Mouse (Mus musculus) layer of hippocampus, postnatal 36 days (tissue): ENCODE measurements around the gene Mov10l1. TPM values are rescaled to one million over a fixed set of nuclear protein-coding genes. Genes with fewer than 3 reads are reported as not detected.

Experiments used
- DNase-seq, 2 experiments: peaks; one replicate each; pipeline ENCODE4 v3.0.0; 2022
- total RNA-seq, 2 experiments: library from RNA; stranded (reverse); gene quantifications; 2 replicates each; pipeline ENCODE4 v1.2.3; 2021

The Mov10l1 gene
- total RNA-seq, 2 experiments from 2014 or later = not detected

DNA sequence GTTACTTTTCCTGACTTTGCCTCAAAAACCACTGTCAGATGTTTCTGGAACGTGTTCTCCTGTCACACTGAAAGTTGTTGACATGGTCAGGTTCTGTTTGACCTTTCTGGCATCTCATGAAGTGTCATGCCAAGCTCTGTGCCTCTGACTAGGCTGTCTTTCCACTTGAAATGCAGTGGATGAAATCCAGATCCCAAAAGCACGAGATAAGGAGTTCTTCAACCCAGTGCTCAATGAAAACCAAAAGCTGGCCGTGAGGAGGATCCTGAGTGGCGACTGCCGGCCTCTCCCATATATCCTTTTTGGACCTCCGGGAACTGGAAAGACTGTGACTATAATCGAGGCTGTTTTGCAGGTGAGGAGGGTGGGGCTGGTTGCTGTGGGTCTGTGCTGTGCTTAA lies 37.4 kb downstream of the Mov10l1 start:
- no peak for DNase-seq

DNA sequence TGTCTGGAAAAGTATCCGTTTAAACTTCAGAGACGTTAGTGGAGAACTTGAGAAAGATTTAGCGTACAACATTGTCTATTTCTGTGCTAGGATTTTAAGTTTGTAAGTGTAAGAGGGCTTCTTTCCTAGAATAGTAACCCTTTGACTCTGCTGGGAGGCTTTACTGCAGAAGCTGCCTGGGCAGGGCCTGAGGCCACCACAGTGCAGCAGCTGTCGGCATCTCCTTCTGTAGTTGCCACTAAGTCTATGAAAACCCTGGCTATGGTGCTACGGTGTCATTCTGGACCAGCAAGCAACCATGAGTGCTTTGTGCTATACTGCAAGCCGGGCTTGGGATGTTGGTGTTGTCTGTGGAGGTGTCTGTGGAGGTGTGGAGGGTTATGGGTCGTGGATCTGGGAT lies 37.8 kb downstream of the Mov10l1 start:
- DNase-seq = no peak

DNA sequence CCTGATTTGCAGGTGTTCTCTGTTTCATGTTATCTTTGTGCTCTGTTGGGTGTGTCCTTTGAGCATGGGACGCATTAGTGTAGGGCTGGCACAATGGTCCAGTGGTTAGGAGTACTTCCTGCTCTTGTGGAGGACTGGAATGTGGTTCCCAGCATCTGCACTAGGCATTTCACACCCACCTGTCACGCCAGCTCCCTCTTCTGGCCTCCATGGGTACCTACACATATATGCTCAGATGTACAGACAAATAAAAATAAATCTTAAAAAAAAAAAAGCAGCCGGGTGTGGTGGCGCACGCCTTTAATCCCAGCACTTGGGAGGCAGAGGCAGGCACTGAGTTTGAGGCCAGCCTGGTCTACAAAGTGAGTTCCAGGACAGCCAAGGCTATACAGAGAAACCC lies 61.7 kb downstream of the Mov10l1 start:
- no peak for DNase-seq

DNA sequence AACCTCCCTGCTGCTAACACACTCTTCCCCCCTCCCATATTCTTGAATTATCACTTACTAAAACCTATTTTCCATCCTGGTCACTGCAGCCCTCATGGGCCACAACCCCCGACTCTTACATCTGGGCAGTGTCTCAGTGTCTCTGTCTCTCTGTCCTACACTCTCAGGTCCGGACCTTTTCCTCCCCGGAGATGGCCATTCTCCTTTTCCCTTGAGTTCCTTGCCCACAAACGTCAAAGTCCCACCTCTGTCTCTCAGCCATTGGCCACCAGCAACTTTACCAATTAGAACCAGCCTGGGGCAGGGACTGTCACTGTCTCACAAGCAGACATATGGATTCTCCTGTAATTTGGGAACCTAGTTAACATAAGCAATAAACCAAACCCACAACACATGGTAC lies 63.6 kb downstream of the Mov10l1 start:
- DNase-seq = no peak

DNA sequence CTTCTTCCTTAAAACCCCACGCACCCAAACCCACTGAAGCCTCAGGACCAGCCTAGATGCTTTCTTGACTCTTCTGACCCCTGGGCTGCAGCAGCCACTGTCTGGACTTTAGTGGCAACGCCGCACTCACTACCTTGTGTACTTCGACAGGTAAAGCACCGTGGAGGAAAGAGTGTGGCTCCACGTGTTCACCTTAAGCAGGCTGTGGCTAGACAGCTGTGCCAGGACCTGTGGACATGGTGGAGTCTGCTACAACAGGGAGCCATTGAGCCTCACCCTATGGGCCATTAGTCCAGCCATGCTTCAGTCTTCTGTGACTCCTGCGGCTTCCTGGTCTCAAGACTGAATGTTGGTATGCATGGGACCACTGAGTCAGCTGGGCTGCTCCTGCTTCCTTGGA lies 72.0 kb downstream of the Mov10l1 start:
- DNase-seq = no peak

DNA sequence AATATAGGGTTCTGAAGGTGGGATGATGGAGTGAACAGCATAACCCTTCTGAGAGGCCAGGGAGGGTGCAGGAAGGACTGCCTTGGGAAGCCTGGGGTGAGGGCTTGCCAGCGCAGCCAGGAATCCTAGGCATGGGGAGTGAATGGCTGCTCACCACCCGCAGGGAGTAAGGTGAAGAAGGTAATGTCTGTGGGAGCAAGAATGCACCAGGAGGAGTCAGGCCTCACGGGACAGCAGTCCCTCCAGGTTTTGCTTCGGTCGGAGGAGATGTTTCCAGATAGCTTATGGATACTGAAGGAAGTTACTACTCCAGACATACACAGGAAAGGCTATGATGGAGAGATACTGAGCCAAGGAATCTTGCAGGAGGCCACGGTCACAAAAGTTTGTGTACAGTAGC lies 76.0 kb downstream of the Mov10l1 start:
- DNase-seq = no peak

DNA sequence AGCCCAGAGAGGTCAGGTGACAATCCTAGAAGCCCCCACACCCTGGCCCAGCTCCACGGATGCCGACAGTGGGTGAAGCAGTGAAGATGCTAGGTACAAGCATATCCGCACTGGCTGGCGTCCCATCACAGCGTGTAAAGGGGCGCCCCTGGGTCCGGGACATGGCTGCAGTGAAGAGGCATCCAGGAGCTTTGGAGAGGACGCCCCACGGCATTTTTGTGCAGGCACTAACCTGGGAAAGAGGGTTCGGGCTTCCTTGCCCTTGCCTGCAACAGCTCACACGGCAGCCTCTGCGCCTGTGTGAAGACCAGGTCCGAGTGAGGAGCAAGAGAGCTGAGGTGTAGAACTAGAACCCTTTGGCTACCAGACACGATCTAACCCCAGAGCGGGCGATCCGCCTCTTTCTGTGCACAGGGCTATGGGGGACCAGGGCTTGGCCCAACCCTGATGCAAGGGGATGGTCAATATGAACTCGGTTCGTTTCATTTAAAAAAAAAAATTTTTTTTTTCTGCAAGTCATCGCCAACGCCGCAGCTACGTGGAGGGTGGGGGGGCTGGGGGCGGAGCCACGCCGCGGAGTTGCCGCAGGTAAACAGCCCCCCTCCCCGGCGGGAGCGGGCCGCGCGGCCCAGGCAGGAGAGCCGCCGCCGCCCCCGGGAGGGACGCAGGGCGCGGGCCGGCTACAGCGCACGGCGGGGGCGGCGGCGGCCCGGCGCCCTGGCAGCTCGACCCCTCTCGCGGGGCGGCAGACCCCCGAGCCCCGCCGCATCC lies 76.6 kb downstream of the Mov10l1 start, which contains the start of gene Panx2:
TSS of gene Panx2 (plus strand) at position 574 of the 771 bp plus-strand sequence.
- DNase-seq = no peak

DNA sequence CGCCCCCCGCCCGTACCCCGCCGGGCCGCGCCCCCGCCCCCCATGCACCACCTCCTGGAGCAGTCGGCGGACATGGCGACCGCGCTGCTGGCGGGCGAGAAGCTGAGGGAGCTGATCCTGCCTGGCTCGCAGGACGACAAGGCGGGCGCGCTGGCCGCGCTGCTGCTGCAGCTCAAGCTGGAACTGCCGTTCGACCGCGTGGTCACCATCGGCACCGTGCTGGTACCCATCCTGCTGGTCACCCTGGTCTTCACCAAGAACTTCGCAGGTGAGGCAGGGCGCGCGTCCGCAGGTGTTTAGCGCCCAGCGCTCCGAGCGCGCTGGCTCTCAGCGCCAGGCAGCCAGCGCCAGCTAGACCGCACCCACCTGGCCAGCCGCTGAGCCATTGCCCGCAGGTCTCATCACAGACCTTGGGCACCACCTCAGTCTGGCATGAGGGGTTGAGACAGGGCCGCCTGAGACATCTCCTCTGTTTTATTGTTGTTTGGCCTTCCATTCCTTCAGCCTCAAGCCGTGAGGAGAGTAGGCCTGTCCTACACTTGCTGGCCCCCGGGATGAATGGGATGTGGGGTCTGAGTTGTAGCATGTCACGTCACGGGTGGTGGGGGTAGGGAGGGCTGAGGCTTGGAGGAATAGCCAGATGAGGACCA lies 77.4 kb downstream of the Mov10l1 start:
- no peak for DNase-seq

DNA sequence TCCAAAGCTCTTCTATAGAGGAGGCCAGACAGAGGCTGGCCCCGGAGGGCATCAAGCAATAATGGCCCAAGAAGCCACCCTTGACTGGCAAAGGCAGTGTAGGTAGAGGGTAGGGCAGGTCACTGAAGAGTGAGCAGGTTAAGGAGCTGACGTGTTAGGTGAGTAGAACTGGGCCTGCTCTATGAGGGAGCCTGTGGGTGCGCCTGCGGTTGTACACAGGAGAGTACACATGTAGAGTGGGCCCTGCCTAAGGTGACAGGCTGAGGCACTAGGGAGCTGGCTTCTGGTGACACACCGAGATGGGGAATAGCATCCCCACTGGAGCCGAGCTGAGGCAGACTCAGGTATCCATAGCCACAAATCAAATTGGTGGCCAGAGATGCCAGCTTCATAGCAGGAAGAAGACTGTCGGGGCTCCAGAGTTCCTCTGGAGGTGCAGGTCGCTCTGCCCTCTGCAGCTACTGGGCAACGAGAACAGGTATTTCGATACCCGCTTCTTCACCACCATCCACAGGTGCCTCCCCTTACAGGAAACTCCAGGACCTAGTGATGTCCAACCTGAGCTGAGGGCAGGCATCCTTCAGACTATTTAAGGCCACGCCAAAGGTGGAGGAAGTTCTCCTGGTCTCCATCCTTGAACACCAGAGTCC lies 78.2 kb downstream of the Mov10l1 start:
- DNase-seq = no peak

DNA sequence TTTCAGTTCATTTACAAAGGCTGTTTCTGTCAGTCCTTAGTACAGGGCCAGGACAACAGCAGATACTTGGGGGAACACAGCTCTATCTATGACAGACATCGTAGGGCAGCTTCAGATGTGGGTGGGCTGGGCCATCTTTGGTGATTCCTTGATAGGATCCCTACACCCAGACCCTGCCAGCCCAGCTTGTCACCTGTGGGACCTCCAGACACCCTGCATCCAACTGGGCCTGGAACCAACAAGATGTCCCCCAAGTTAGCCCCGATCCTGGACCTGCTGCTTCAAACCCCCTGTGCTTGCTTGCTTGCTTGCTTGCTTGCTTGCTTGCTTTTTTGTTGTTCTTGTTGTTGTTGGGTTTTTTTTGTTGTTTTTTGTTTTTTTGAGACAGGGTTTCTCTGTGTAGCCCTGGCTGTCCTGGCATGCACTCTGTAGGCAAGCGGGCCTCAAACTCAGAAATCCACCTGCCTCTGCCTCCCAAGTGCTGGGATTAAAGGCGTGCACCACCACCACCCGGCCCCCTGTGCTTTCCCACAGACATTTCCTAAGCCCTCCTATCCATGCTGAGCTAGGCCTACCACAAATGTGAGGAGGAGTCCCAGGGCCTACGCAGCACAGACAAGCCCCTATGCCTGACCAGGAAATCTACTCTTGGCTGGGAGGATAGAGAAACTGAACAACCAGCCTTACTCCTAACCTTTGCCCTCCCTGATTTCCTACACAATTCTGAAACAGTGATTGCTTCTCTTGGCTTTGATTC lies 79.2 kb downstream of the Mov10l1 start:
- DNase-seq = no peak

DNA sequence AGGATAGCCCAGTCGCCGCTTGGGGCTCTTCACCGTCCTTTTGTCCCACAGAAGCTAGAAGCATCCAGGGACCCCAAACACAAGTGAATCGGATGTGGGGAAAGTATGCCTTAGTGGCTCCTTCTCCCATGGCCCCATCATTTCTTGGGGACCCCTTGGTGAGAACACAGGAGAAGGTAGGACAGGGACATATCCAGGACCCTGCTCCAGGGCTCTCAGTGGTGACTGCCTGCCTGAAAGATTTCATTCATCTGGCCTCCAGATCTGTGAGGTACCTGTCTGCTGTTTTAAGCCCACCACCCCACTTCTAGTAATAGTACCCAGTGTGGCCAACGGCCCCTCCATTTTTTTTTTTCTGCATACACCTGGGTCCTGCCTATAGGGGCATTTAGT lies 79.8 kb downstream of the Mov10l1 start:
- no peak for DNase-seq

DNA sequence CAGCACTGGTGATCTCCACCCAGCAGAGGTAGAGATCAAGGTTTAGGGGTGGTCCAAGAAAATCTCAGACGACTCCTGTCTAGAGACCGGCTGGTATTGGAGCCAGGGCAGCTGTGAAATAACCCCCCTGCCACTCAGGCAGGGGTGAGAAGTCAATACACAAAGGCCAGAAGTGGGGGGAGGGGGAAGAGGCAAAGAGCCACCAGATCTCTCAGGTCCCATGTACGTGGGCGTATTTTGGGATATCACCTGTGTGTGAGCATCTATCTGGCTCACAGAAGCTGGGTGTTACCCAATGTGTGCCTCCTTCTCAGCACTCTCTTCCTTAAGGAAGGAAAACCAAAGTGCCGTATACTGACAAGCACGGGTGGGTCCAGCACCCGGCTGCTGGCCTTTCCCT lies 80.3 kb downstream of the Mov10l1 start:
- no peak for DNase-seq

DNA sequence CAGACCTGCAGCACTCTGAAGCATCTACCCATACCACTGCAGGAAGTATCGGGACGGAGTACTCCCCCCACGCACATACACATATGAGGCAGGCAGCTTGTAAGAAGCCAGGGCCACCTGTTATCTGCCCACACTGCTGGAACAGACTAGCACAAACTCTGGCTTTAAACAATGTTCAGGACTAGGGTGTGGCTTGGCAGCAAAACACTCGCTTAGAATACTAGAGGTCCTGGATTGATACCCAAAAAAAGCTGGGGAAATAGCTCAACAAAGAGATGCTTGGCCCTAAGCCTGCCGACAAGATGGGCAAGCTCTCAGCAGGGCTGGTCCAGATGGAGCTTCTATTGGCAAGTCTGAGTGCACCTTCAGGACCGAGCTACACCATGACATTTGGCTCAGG lies 80.8 kb downstream of the Mov10l1 start:
- peak; percentile 86 for DNase-seq

DNA sequence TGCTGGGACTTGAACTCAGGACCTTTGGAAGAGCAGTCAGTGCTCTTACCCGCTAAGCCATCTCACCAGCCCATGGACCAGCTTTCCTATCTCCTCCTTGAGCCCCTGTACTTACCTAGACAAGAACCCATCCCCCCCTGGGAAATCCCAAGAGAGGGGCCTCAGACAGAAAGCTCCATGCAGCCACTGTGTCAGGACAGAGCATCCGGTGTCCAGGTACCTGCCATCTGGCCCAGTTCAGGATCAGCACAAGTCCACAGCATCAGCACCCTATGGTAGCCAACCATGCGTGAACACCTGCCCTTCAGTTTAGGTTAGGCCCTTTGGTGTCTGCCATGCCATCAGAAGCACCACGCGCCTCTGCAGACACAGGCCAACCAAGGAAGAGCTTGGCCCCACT lies 82.2 kb downstream of the Mov10l1 start:
- DNase-seq = no peak

DNA sequence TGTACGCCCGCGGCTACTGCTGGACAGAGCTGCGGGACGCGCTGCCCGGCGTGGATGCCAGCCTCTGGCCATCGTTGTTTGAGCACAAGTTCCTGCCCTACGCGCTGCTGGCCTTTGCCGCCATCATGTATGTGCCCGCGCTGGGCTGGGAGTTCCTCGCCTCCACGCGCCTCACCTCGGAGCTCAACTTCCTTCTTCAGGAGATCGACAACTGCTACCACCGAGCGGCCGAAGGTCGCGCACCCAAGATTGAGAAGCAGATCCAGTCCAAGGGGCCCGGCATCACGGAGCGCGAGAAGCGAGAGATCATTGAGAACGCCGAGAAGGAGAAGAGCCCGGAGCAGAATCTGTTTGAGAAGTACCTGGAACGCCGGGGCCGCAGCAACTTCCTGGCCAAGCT lies 84.9 kb downstream of the Mov10l1 start:
- DNase-seq = no peak

DNA sequence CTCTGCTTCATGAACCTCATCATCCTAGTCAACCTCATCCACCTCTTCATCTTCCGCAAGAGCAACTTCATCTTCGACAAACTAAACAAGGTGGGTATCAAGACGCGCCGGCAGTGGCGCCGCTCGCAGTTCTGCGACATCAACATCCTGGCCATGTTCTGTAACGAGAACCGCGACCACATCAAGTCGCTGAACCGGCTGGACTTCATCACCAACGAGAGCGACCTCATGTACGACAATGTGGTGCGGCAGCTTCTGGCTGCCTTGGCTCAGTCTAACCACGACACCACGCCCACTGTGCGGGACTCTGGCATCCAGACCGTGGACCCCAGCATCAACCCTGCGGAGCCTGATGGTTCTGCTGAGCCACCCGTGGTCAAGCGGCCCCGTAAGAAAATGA lies 85.5 kb downstream of the Mov10l1 start:
- DNase-seq = no peak

DNA sequence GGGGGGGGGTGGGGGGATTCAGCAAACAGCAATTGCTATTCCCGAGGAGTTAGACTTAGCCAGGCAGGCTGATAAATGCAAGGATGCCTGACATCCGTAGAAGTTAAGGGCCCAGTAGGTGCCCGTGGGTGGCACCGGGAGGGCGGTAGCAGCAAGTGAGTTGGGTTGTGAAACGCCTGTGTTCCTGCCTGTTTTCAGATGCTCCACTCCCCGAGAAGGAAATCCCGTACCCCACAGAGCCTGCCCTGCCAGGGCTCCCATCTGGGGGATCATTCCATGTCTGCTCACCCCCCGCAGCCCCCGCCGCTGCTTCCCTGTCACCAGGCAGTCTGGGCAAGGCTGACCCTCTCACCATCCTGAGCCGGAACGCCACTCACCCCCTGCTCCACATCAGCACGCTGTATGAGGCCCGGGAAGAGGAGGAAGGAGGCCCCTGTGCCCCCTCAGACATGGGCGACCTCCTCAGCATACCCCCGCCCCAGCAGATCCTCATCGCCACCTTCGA lies 86.7 kb downstream of the Mov10l1 start:
- DNase-seq = no peak

DNA sequence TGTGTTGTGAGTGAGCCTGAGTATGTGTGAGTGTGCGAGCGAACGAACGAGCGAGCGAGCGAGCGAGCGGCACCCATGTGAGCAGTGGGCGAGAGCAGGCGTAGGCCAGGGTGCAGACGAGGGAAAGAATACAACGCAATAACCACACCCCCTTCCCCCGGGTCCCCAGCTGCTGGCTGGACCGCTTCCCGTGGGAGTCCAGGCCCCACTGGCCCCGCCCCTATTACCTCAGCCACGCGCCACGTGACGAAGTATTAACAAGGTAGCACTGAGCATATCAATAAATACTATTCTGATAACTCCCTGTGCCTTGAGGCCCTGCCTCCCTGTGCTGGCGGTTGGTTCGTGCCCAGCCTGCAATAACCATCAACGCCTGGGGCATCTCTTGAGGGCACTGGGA lies 87.9 kb downstream of the Mov10l1 start:
- no peak for DNase-seq

DNA sequence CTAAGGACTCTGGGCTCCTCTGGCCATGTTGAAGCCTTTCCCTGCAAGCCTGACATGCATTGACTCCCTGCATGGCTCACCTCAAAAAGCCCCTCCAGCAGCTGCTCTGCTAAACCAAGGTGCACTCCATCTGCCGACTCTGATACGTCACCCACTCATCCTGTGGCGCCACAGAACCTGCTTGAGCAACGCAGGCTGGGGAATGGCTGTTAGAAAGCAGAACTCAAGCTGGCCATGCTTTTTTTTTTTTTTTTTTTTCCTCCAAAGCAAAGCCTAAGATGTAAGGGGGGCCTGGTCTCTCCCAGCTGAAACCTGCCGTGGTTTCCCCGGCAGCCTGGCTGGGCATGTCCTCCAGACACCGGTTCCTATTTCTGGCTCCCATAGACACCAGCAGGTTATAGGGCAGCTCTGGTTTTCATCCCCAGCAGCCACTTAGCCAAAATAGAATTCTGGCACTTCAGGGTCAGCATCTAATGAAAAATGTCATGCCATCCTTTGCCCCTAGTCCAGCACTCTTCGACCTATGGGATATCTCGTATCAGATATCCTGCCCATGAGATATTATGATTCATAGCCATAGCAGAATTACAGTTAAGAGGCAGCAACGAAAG lies 91.4 kb downstream of the Mov10l1 start:
- DNase-seq = no peak

DNA sequence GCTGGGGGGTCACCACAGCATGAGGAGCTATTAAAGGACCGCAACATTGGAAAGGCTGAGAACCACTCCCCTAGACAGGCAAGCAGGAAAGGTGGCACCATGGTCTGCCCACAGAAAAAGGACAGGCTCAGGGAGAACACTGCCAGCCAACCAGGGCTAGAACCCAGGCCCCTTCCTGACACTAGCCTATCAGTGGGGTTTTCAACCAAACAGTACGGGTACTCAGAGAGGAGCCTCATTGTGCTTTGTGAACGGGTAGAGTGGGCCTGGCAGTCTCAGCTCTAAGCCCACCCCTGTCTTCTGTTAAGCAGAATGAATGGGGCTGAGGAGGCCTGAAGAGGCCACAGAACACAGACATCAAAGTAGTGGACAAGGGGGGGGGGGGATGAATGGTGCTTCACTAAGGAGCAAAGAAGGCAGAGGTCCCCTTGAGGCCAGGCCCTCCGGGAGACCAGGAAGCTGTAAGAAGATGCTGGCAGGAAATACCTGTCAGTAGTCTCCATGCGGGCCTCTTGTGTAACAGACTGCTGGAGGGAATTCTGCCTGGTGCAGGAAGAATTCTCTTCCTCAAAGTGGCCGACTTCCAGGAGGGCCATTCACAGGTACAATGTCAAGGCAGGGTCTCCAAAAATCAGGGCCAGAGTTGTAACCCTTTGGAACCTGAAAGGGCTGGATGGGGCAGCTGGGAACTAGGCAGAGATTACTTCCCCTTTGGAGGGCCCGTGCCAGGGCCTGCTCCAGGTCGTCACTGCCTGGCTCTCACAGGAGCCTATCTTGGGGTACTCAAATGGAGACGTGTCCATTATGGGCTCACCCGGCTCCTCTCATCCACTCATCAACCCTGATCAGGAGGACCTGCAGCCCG lies 92.1 kb downstream of the Mov10l1 start, which contains the start of gene Trabd:
TSS of gene Trabd (plus strand) at position 512 of the 865 bp plus-strand sequence.
- no peak for DNase-seq

DNA sequence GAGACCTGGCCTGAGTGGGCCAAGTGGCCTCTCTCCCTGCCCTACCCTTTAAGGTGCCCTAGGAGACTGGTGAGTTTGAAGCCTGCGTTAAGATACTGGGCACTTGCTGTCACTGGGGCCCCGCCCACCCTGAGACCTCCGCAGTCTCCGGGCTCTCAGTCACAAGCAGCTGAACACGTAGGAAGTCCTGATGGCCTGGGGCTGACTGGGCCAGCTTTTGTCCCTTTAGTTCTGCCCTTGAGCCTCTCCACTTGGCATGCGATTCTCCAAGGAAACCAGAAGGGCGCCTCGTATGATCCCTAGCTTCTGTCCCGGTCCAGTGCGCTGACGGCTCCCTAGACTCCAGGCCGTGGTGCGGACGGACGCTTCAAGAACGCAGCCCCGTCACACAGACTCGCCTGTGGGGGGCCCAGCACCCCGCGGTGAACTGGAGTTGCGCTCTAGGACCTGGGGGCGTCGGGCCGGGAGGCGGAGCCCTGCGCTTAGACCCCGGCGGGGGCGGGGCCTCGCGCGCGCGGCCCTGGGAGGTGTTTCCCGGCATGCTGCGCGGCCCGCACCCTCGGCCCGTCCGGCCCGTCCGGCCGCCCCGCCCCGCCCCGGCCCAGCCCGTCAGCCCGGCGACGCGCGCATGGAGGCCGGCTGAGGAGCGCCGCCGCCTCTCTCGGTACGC lies 92.9 kb downstream of the Mov10l1 start:
- peak; percentile 85 to 87 for DNase-seq
